Mouse (Mus musculus) megakaryocyte, embryonic 14.5 days (primary cell): ENCODE results near the gene Ccdc105.

Source experiments
- FLI1 ChIP-seq: IDR thresholded peaks from 2 replicates; pipeline ENCODE4 v1.6.1; 2012; ENCODE audit warnings: low read length, inconsistent platforms, mixed read lengths
- GATA1 ChIP-seq: IDR thresholded peaks from 3 replicates; pipeline ENCODE4 v1.6.1; 2012; ENCODE audit warnings: mixed read lengths, low read length, inconsistent platforms, borderline replicate concordance

- TF ChIP-seq GATA1 (no peak), FLI1 (no peak)
These were observed 52.0 kb downstream of the Ccdc105 start for GRCm38 (mm10) chr10:78700881-78701280.
